Mouse (Mus musculus) lung, postnatal 0 days (tissue): Measurements from ENCODE around the gene Zfp366.

ENCODE experiments used
- CTCF ChIP-seq: IDR thresholded peaks from 2 replicates; pipeline ENCODE4 v1.5.1; 2016; ENCODE audit warnings: antibody characterized with exemption, mild to moderate bottlenecking
- EP300 ChIP-seq: IDR thresholded peaks from 2 replicates; pipeline ENCODE4 v1.6.1; 2016; ENCODE audit warnings: antibody characterized with exemption, mild to moderate bottlenecking, control low read depth

GRCm38 (mm10) chr13:99221996-99222395, 37.4 kb downstream of the Zfp366 start:
- TF ChIP-seq EP300: no peak
- no peak for TF ChIP-seq CTCF
